Mouse (Mus musculus) retina, postnatal 7 days (tissue): ENCODE data around the gene Rnf5.

Source experiments
- DNase-seq: peaks from one replicate; pipeline ENCODE4 v3.0.0-alpha.2; 2012; ENCODE audit warnings: low read depth, low spot score

Gene Rnf5

DNA sequence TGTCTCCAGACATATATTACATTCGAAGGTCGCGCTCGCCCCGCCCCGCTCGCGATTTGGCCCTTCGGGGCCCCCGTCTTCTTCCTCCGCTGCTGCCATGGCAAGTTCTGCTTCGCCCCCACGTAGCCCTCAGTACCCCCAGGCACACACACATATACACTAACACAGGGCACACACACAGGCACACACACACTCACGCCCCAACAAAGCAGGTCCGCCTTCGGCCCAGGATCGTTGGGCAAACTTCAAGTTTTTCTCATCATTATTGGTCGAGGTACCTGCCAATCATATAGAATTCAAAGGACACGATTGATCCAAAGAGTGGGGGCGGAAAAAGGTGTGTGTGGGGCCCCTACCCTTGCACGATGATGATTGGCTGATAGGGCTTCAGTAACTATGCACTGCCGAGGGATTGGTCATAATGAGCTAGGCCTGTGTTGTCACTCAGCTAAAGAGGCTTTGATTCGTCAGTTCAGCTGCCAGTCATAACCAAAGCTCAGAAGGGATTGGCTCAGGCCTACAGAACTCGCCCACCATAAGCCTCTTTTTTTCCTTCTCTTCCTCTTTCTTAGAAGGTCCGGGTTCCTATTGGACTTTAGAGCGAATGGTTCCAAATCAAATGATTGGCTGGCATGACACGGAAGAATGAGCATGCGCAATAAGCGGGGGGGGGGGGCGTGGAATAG, at the start of gene Rnf5:
Gene Rnf5 (minus strand): TSS at position 316 of the 686 bp plus-strand sequence.
- peak; percentile 100 for DNase-seq

GRCm38 (mm10) chr17:34652985-34653384, 49.5 kb upstream of the Rnf5 start:
- DNase-seq = no peak

DNA sequence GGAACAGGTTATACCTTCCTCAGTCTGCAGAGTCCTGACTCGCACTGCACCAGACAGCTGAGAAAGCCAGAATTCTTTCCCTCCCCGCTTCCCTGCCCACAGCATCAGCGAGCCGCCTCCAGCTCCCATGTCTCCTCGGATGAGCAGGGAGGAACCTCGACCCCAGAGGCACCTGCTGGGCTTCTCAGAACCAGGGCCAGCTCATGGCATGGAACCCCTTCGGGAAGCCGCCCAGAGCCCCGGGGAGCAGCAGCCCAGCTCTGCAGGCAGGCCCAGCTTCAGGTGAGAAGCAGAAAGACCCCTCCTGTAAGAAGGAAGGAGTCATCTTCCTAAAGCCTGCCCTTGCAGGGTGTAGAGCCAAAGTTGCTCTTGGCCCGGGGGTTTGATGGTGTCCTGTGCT, 49.1 kb upstream of the Rnf5 start:
- no peak for DNase-seq

DNA sequence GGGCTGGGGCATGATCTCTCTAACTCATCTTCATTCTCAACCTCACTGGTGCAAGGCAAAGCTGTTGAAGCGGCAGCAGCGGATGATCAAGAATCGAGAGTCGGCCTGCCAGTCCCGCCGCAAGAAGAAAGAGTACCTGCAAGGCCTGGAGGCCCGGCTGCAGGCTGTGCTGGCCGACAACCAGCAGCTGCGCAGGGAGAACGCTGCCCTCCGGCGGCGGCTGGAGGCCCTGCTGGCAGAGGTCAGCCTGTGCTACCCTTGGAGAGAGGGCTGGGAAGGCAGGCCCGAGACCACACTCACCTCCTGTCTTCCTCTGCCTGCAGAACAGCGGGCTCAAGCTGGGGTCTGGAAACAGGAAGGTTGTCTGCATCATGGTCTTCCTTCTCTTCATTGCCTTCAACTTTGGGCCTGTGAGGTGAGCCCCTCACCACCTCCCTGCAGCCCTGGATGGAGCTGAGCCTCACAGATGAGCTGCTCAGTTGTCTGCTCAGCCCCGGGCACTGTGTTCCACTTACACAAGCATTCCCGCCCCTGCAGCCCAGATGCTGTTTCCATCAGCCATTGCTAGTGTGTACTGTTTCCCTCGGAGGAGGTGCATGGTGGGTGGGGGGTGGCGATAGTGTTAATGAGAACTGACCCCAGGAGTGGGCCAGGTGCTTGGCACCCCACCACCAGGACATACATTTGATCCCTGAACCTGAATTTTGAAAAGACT, 48.2 kb upstream of the Rnf5 start:
- DNase-seq = no peak

- no peak for DNase-seq
Measured at GRCm38 (mm10) chr17:34650781-34651180, 47.3 kb upstream of the Rnf5 start.

- no peak for DNase-seq
Measured at GRCm38 (mm10) chr17:34649106-34649864, 45.8 kb upstream of the Rnf5 start.

- DNase-seq = no peak
Measured at GRCm38 (mm10) chr17:34648141-34648890, 44.8 kb upstream of the Rnf5 start.

GRCm38 (mm10) chr17:34646906-34647787, 43.7 kb upstream of the Rnf5 start, which contains the start of gene Atf6b:
TSS of gene Atf6b (plus strand) at chr17:34647146.
- peak; percentile 93 for DNase-seq

DNA sequence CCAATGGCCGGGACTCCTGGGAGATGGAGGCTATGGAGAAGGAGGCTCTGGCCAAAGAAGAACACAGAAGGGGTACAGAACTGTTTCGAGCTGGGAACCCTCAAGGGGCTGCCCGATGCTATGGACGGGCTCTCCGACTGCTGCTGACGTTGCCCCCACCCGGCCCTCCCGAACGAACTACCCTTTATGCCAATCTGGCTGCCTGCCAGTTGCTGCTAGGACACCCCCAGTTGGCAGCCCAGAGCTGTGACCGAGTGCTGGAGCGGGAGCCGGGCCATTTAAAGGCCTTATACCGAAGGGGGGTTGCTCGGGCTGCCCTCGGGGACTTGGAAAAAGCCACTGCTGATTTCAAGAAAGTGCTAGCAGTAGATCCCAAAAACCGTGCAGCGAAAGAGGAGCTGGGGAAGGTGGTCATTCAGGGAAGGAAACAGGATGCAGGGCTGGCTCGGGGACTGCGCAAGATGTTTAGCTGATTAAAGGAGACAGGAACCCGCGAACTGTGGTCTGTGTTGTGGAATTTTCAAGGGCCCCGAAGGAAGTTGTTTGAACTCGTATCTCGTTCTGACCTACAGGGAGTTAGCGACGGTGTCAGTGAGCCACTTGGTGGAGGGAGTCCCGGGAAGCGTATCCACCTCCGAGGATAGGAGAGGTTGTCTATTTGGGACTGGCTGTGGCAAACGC, 42.5 kb upstream of the Rnf5 start:
- no peak for DNase-seq

- no peak for DNase-seq
Measured at GRCm38 (mm10) chr17:34645256-34645829, 41.9 kb upstream of the Rnf5 start.

DNA sequence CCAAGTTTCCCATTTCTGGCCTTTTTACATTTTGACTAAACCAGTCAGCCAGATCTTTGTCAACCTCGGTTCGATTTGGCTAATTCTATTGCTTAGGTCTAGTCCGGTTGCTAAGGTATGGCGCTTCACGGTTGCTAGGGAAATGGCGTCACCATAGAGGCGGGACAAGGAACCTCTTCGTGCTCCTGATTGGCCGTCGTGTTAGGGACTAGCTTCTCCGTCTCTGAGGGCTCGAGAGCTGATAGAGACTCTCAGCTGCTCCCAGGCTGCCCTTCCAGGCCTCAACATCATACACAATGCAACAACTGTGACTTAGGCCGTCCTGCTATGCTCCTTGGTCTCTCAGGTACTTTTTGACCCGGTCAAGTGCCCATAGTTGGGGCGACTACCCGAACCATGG, 41.1 kb upstream of the Rnf5 start, which contains the start of gene Fkbpl:
Gene Fkbpl (plus strand): TSS at position 157 of the 400 bp plus-strand sequence.
- peak; percentile 95 for DNase-seq

- no peak for DNase-seq
Measured at GRCm38 (mm10) chr17:34643944-34644343, 40.5 kb upstream of the Rnf5 start.

DNA sequence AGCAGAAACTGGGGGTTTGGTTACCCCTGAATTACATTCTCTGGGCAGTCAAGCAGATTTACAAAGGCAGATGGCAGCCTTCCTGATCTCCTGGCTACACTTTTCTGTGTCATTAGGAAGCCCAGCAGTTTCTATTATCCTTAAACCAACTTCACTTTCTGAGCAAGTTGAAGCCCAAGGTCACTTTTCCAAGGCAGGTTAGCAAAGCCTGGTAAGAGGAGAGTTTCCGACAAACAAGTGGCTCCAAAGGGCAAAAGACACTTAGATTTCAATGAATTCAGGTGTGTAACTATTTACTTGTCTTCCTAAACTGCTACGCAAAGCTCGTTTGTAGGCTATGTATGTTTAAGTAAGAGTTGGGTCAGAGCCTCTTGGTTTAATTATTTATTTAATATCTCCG, 39.9 kb upstream of the Rnf5 start:
- DNase-seq = no peak

DNA sequence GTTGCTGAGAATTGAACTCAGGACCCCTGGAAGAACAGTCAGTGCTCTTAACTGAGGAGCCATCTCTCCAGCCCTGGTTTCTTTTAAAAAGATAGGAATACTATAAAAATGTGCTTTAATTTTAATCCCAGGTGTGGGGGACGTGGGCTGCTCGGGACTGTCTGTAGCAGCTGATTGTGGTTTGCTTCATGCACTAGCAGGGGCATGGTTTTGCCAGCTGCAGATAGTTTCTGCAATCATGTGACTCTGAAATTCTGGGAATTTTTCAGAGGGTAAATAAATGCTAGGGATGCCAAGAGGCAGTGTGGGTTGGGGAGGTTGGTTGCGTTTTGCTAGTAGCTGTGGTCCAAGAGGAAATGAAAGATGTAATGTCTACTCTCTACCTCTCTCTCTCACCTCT, 38.5 kb upstream of the Rnf5 start:
- no peak for DNase-seq

- no peak for DNase-seq
Measured at GRCm38 (mm10) chr17:34640778-34641601, 37.5 kb upstream of the Rnf5 start.

DNA sequence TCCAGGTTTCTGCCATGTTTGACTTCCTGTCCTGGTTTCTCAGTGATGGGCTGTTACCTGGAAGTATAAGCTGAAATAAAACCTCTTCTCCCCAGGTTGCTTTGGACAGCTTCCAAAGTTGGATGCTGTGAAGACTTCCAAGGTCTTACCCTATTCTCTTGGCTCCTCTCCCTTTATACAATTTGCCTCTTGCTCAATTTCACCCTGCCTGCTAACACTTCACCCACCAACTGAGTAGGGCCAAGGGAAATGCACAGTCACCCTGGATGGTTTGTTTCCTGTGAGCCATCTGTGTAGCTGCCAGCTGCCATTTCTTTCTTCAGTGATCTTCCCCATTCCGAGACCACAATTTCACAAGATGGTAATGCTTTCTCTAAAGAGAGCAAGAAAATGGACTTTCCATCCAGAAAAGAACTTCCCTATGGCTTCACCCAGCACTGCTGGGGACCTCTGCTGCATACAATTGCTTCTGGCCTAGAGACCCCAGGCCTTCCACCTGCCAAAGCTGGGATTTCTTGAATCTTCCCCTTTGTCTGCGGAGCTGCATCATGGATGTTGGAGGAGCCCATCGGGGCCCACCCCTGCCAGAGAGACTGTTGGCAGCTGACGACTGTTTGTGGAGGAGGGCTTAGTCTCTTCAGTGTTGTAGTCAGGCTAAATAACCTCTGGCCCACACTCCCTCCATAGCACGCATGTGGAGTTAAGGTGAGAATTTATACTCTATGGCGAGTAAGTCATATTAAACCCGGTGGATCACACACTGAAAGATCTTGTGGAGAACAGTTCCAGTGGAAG, 36.2 kb upstream of the Rnf5 start:
- DNase-seq = no peak

DNA sequence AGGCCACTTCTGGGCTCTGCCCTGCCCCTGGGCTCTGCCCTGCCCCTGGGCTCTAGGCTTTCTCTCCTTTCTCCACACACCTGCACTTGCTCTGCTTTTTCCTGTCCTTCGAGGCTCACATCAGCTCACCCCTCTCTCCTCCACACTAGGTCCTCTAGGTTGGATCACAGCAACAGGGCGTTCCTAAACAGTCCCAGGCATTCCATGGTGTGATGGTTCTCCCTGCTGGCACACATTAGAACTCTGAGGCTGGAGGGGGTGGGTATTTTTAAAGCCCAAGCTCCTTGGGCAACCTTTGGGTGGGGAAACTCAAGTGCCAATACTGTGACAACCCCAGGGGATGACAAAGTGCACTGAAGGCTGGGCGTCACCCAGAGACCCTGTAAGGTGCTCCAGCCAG, 34.0 kb upstream of the Rnf5 start:
- DNase-seq = no peak

- no peak for DNase-seq
Measured at GRCm38 (mm10) chr17:34635671-34636070, 32.2 kb upstream of the Rnf5 start.
